10 mouse cellular contexts compared by ENCODE assay signal in genomic region chr16:18342076-18342475, GRCm38 (mm10). TPM values are rescaled to one million over a fixed set of nuclear protein-coding genes. Genes with fewer than 3 reads are reported as not detected.
DNase-seq lines count a peak whose midpoint lies in the region; ATAC-seq and TF ChIP-seq lines count a peak whose summit lies in the region.
"Had no signal": no experiment of that assay in that cellular context is flagged by ENCODE, and none has a peak within 500 bp of the region (broad histone marks: within the 10 kb centered on the region; RNA-seq: fewer than 3 reads in every experiment).

No protein-coding gene starts in this region.

- peaks cover 6% of the 10 kb centered on the region; the same call in 1 of the 2 replicates for H3K36me3 ChIP-seq in heart, embryonic 15.5 days
- peaks cover 44% of the 10 kb centered on the region for H3K36me3 ChIP-seq in G1E (replicated peaks)
- 0 out of 2 replicates have a peak, but pooled peaks cover 6% of the 10 kb centered on the region for H3K36me3 ChIP-seq in hindbrain, embryonic 12.5 days
- H3K36me3 ChIP-seq in liver, embryonic 15.5 days (replicated peaks): peaks cover 25% of the 10 kb centered on the region
- no peaks in the 10 kb centered on the region for H3K36me3 ChIP-seq in kidney, embryonic 16.5 days (ENCODE audit: insufficient read depth, low read length)

- no peak for TF ChIP-seq CTCF in G1E (IDR thresholded peaks at IDR 0.05; ENCODE audit: low read depth, low read length)

- H3K4me1 ChIP-seq in heart, embryonic 15.5 days (replicated peaks): peaks cover 45% of the 10 kb centered on the region
- peaks cover 64% of the 10 kb centered on the region for H3K4me1 ChIP-seq in G1E (ENCODE audit: insufficient read depth, low read depth, low read length)
- peaks cover 33% of the 10 kb centered on the region for H3K4me1 ChIP-seq in hindbrain, embryonic 12.5 days
- H3K4me1 ChIP-seq in liver, embryonic 15.5 days (replicated peaks): peaks cover 58% of the 10 kb centered on the region
- H3K4me1 ChIP-seq in kidney, embryonic 16.5 days (ENCODE audit: insufficient read depth, low read length): peaks cover 6% of the 10 kb centered on the region

- ATAC-seq in heart, embryonic 15.5 days (replicated peaks; ENCODE audit: insufficient number of reproducible peaks, insufficient read depth, low FRiP score, low read depth): no peak
- peak; percentile 70 for ATAC-seq in G1E (ENCODE audit: extremely low read depth, insufficient number of reproducible peaks, low FRiP score, poor library complexity, severe bottlenecking)
- ATAC-seq in hindbrain, embryonic 12.5 days (ENCODE audit: low FRiP score): no peak
- peak; percentile 17 for ATAC-seq in liver, embryonic 15.5 days (ENCODE audit: insufficient read depth)
- no peak for ATAC-seq in kidney, embryonic 16.5 days (ENCODE audit: low FRiP score, low TSS enrichment)

- no peak for DNase-seq in heart, adult 11 months
- peak; percentile 65 for DNase-seq in G1E (ENCODE audit: low spot score)
- DNase-seq in right cerebral cortex, postnatal 4 days: no peak
- DNase-seq in gastrocnemius, postnatal 10 days: no peak
- DNase-seq: adrenal gland, postnatal 25 days; thymus, adult 2 months had no signal

- H3K4me3 ChIP-seq in heart, embryonic 15.5 days: no peak overlapping the region
- H3K4me3 ChIP-seq in G1E (ENCODE audit: low read depth, low read length): peak overlapping the region; percentile 74; the same call in 1 of the 2 replicates
- H3K4me3 ChIP-seq in hindbrain, embryonic 12.5 days: no peak overlapping the region
- peak overlapping the region; percentile 77 for H3K4me3 ChIP-seq in liver, embryonic 15.5 days (replicated peaks)
- H3K4me3 ChIP-seq in kidney, embryonic 16.5 days (ENCODE audit: low read length): no peak overlapping the region

- 84% methylated on average over 2 of the region's 2 CpGs for WGBS in heart, embryonic 15.5 days
- 88% methylated on average over 2 of the region's 2 CpGs for WGBS in hindbrain, embryonic 12.5 days
- 21% methylated on average over 2 of the region's 2 CpGs for WGBS in liver, embryonic 15.5 days (ENCODE audit: insufficient replicate concordance)
- 86% methylated on average over 2 of the region's 2 CpGs for WGBS in kidney, embryonic 16.5 days

- no peak overlapping the region for H3K27ac ChIP-seq in heart, embryonic 15.5 days
- no peak overlapping the region for H3K27ac ChIP-seq in hindbrain, embryonic 12.5 days
- peak overlapping the region; percentile 83 for H3K27ac ChIP-seq in liver, embryonic 15.5 days (replicated peaks)
- no peak overlapping the region for H3K27ac ChIP-seq in kidney, embryonic 16.5 days (ENCODE audit: low read length)

- no peak overlapping the region for H3K9ac ChIP-seq in heart, embryonic 15.5 days
- no peak overlapping the region for H3K9ac ChIP-seq in hindbrain, embryonic 12.5 days
- peak overlapping the region; percentile 76 for H3K9ac ChIP-seq in liver, embryonic 15.5 days
- H3K9ac ChIP-seq in kidney, embryonic 16.5 days (replicated peaks; ENCODE audit: low read length): no peak overlapping the region

- no peaks in the 10 kb centered on the region for H3K27me3 ChIP-seq in heart, embryonic 15.5 days
- H3K27me3 ChIP-seq in G1E (ENCODE audit: insufficient read depth, low read length): peaks cover 9% of the 10 kb centered on the region
- H3K27me3 ChIP-seq in hindbrain, embryonic 12.5 days: 0 out of 2 replicates have a peak, but pooled peaks cover 3% of the 10 kb centered on the region
- peaks cover 16% of the 10 kb centered on the region for H3K27me3 ChIP-seq in liver, embryonic 15.5 days
- peaks cover 4% of the 10 kb centered on the region for H3K27me3 ChIP-seq in kidney, embryonic 16.5 days (ENCODE audit: insufficient read depth, low read length)

- no peaks in the 10 kb centered on the region for H3K9me3 ChIP-seq in heart, embryonic 15.5 days (replicated peaks)
- H3K9me3 ChIP-seq in G1E (replicated peaks): peaks cover 4% of the 10 kb centered on the region; the same call in 1 of the 2 replicates
- H3K9me3 ChIP-seq in hindbrain, embryonic 12.5 days (replicated peaks): no peaks in the 10 kb centered on the region
- no peaks in the 10 kb centered on the region for H3K9me3 ChIP-seq in liver, embryonic 15.5 days (replicated peaks)
- H3K9me3 ChIP-seq in kidney, embryonic 16.5 days (ENCODE audit: low read length): no peaks in the 10 kb centered on the region

- H3K4me2 ChIP-seq in heart, embryonic 15.5 days: 0 out of 2 replicates have a peak overlapping the region, but pooled peaks have one; percentile 85
- H3K4me2 ChIP-seq in hindbrain, embryonic 12.5 days (replicated peaks): 0 out of 2 replicates have a peak overlapping the region, but pooled peaks have one; percentile 71
- H3K4me2 ChIP-seq in liver, embryonic 15.5 days: peak overlapping the region; percentile 83
- no peak overlapping the region for H3K4me2 ChIP-seq in kidney, embryonic 16.5 days (replicated peaks; ENCODE audit: low read depth, low read length)

RNA-seq across cellular contexts. Expression of gene Tango2, which starts 5.8 kb away (rescaled TPM):
- 61.4 and 61.5 TPM in 2 replicates for polyA plus RNA-seq in heart, embryonic 15.5 days (2015; fragmentation: Nextera tagmentation; extraction: Ambion mirVana)
- total RNA-seq in G1E (2014; fragmentation: Nextera tagmentation) (87.0 and 88.7 TPM in 2 replicates), G1E (2017) (40.7 and 47.9 TPM in 2 replicates)
- 37.3 and 42.8 TPM in 2 replicates for polyA plus RNA-seq in G1E (2012)
- 48.2 and 50.5 TPM in 2 replicates for polyA plus RNA-seq in hindbrain, embryonic 12.5 days (2016; fragmentation: Nextera tagmentation; extraction: Ambion mirVana)
- 56.5 and 61.7 TPM in 2 replicates for polyA plus RNA-seq in liver, embryonic 15.5 days (2015; fragmentation: Nextera tagmentation; extraction: Ambion mirVana)
- 10 to 100 TPM; 11.9 to 12.6 TPM for total RNA-seq in gastrocnemius, postnatal 10 days (2021)
- polyA plus RNA-seq in kidney, embryonic 16.5 days (2015; fragmentation: Nextera tagmentation; extraction: Ambion mirVana): 29.1 and 31.0 TPM in 2 replicates

RNA-seq across cellular contexts. Expression of gene Arvcf, which starts 5.9 kb away (rescaled TPM):
- polyA plus RNA-seq in heart, embryonic 15.5 days (2015; fragmentation: Nextera tagmentation; extraction: Ambion mirVana): 28.4 and 40.0 TPM in 2 replicates
- 53.7 and 64.0 TPM in 2 replicates for total RNA-seq in G1E (2014; fragmentation: Nextera tagmentation)
- total RNA-seq in G1E (2017): 188 and 239 TPM in 2 replicates
- polyA plus RNA-seq in G1E (2012): 137 and 154 TPM in 2 replicates
- polyA plus RNA-seq in hindbrain, embryonic 12.5 days (2016; fragmentation: Nextera tagmentation; extraction: Ambion mirVana): 105 and 119 TPM in 2 replicates
- 7.6 and 9.4 TPM in 2 replicates for polyA plus RNA-seq in liver, embryonic 15.5 days (2015; fragmentation: Nextera tagmentation; extraction: Ambion mirVana)
- total RNA-seq in gastrocnemius, postnatal 10 days (2021): 10 to 100 TPM; 16.4 to 27.9 TPM
- polyA plus RNA-seq in kidney, embryonic 16.5 days (2015; fragmentation: Nextera tagmentation; extraction: Ambion mirVana): 31.0 and 31.2 TPM in 2 replicates

RNA-seq across cellular contexts. Expression of gene Dgcr8, which starts 53.0 kb away (rescaled TPM):
- polyA plus RNA-seq in heart, embryonic 15.5 days (2015; fragmentation: Nextera tagmentation; extraction: Ambion mirVana): 15.8 and 19.6 TPM in 2 replicates
- total RNA-seq in G1E (2014; fragmentation: Nextera tagmentation) (52.8 and 52.9 TPM in 2 replicates), G1E (2017) (45.9 and 52.7 TPM in 2 replicates)
- 5.9 and 9.8 TPM in 2 replicates for polyA plus RNA-seq in G1E (2012)
- polyA plus RNA-seq in hindbrain, embryonic 12.5 days (2016; fragmentation: Nextera tagmentation; extraction: Ambion mirVana): 34.2 and 35.0 TPM in 2 replicates
- 11.2 and 12.8 TPM in 2 replicates for polyA plus RNA-seq in liver, embryonic 15.5 days (2015; fragmentation: Nextera tagmentation; extraction: Ambion mirVana)
- total RNA-seq in gastrocnemius, postnatal 10 days (2021): 10 to 100 TPM; 23.6 to 33.4 TPM
- polyA plus RNA-seq in kidney, embryonic 16.5 days (2015; fragmentation: Nextera tagmentation; extraction: Ambion mirVana): 30.7 and 33.9 TPM in 2 replicates

Comparison
In these comparisons a context has a peak if more than half of its experiments do, and no peak if none do; other contexts are left out.
1. ATAC-seq: peak in G1E (single experiment) and liver, embryonic 15.5 days (single experiment); none in heart, embryonic 15.5 days (single experiment), hindbrain, embryonic 12.5 days (single experiment) and kidney, embryonic 16.5 days (single experiment).
2. H3K4me3 ChIP-seq: peak in G1E (single experiment) and liver, embryonic 15.5 days (single experiment); none in heart, embryonic 15.5 days (single experiment), hindbrain, embryonic 12.5 days (single experiment) and kidney, embryonic 16.5 days (single experiment).